Mouse (Mus musculus) myocyte (in vitro differentiated cells): Measurements from ENCODE around the gene Zbtb34. TPM values are rescaled to one million over a fixed set of nuclear protein-coding genes. Genes with fewer than 3 reads are reported as not detected.

Experiments
- H3K27me3 ChIP-seq: one replicate; pipeline ENCODE4 v1.6.1; 2011; ENCODE audit not compliant: control insufficient read depth, insufficient read depth, insufficient read length
- H3K36me3 ChIP-seq: one replicate; pipeline ENCODE4 v1.6.1; 2011; ENCODE audit not compliant: control insufficient read depth, insufficient read depth
- H3K4me2 ChIP-seq: one replicate; pipeline ENCODE4 v1.6.1; 2011; ENCODE audit warnings: low read depth, control low read depth
- H3K4me3 ChIP-seq: one replicate; pipeline ENCODE4 v1.5.1; 2011; ENCODE audit warnings: mild to moderate bottlenecking, control low read depth, moderate library complexity
- H3K79me2 ChIP-seq: one replicate; pipeline ENCODE4 v1.6.1; 2011; ENCODE audit not compliant: control insufficient read depth, insufficient read depth
- H3ac ChIP-seq: one replicate; pipeline ENCODE4 v1.6.1; 2011; ENCODE audit not compliant: control insufficient read depth, insufficient read length
- CEBPB ChIP-seq: IDR thresholded peaks from 2 replicates; pipeline ENCODE4 v1.6.1; 2011; ENCODE audit warnings: mild to moderate bottlenecking, moderate library complexity; ENCODE audit not compliant: poor library complexity, insufficient read depth, severe bottlenecking
- E2F4 ChIP-seq: IDR thresholded peaks from one replicate; pipeline ENCODE4 v1.6.1; 2011; ENCODE audit warnings: mild to moderate bottlenecking, control low read depth, moderate library complexity; ENCODE audit not compliant: insufficient read depth
- MAX ChIP-seq: IDR thresholded peaks from one replicate; pipeline ENCODE4 v1.6.1; 2011; ENCODE audit warnings: low read depth, mild to moderate bottlenecking, control low read depth
- MYOD1 ChIP-seq, 3 experiments: IDR thresholded peaks; one replicate each; pipeline ENCODE4 v1.6.1; 2011; ENCODE audit warnings: control low read depth in 2 of 3, low read depth in 2 of 3, mild to moderate bottlenecking in 2 of 3, moderate library complexity in 1 of 3; ENCODE audit not compliant: insufficient read length in 2 of 3, control insufficient read depth in 1 of 3
- MYOG ChIP-seq, 3 experiments: IDR thresholded peaks; one replicate each; pipeline ENCODE4 v1.6.1; 2011; ENCODE audit warnings: control low read depth in 2 of 3, low read depth in 2 of 3, mild to moderate bottlenecking in 2 of 3; ENCODE audit not compliant: insufficient read length in 2 of 3, control insufficient read depth in 1 of 3, insufficient read depth in 1 of 3
- POLR2A ChIP-seq: IDR thresholded peaks from one replicate; pipeline ENCODE4 v1.6.1; 2011; ENCODE audit warnings: low read depth, mild to moderate bottlenecking, control low read depth, moderate library complexity; ENCODE audit not compliant: insufficient read length
- POLR2AphosphoS2 ChIP-seq: IDR thresholded peaks from one replicate; pipeline ENCODE4 v1.6.1; 2011; ENCODE audit warnings: low read depth, control low read depth; ENCODE audit not compliant: insufficient read length
- REST ChIP-seq: IDR thresholded peaks from one replicate; pipeline ENCODE4 v1.6.1; 2011; ENCODE audit warnings: mild to moderate bottlenecking, control low read depth, moderate library complexity; ENCODE audit not compliant: insufficient read depth, insufficient read length
- SRF ChIP-seq: IDR thresholded peaks from one replicate; pipeline ENCODE4 v1.6.1; 2011; ENCODE audit warnings: low read depth; ENCODE audit not compliant: control insufficient read depth, insufficient read length
- TCF12 ChIP-seq: IDR thresholded peaks from one replicate; pipeline ENCODE4 v1.6.1; 2011; ENCODE audit warnings: mild to moderate bottlenecking, control low read depth; ENCODE audit not compliant: poor library complexity, insufficient read depth, severe bottlenecking
- TCF3 ChIP-seq: IDR thresholded peaks from one replicate; pipeline ENCODE4 v1.6.1; 2011; ENCODE audit warnings: low read depth, control low read depth; ENCODE audit not compliant: insufficient read length
- USF1 ChIP-seq: IDR thresholded peaks from one replicate; pipeline ENCODE4 v1.6.1; 2011; ENCODE audit warnings: low read depth, mild to moderate bottlenecking, control low read depth, moderate library complexity
- polyA plus RNA-seq: library from polyadenylated mRNA; unstranded; fragments of >200 nt; fragmentation: generic; extraction: Trizol; gene quantifications from one replicate; pipeline ENCODE4 v1.2.1, GENCODE M21; 2012; ENCODE audit warnings: missing spikeins

Gene Zbtb34
- polyA plus RNA-seq, 1 experiment, result 3.1 TPM

DNA sequence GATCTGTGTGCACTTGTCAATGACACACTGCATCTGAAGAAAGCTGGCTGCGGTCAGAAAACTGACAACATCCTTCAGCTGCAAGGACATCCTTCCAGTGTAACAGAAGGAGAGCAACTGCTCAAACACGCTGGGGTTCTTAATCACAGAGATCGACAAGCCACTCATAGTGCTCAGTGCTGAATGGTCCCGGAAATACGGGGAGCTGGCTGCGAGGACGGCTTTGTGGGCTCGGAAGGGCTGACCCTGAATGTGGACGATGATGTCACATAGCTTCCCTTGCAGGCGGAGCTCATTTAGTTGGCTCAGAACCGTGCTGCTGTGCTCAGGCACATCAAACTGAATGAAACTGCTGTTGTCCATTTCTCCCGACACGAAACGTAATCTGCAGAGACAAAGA is 19.0 kb downstream of the Zbtb34 start:
- Histone ChIP-seq H3K79me2 (no peaks in the 10 kb centered on the region), H3K36me3 (peaks cover 24% of the 10 kb centered on the region), H3ac (no peak overlapping the region), H3K27me3 (no peaks in the 10 kb centered on the region), H3K4me2 (no peak overlapping the region), H3K4me3 (no peak overlapping the region)
- TF ChIP-seq SRF (no peak), MYOD1 (IDR thresholded peaks at IDR 0.05; ENCODE audit: control insufficient read depth in 1 of 3, insufficient read length in 2 of 3, low read depth in 2 of 3) (no peak), E2F4 (no peak), POLR2AphosphoS2 (no peak), REST (no peak), TCF3 (no peak), POLR2A (no peak), TCF12 (no peak)

DNA sequence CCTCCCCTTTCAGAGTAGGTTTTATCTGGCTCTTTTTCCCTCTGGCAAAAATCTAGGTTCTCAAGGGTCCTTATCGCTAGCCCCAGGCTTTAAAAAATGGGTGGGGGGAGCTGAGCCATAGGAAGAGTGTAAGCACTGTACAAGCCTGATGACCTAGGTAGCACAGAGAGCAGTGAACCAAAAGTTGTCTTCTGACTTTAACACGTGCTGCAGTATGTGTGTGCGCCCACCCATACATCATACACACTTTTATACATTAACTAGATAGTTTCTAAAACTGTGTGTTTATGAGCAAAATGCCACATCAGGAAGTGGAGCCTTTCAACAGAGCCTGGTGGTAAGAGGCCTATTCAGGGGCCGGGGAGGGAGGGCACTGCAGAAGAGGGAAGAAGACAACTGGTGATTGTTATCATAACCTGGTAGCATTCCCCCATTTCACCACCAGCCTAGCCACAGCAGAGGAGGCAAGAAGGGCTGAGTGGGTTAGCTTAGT is 27.6 kb downstream of the Zbtb34 start:
- Histone ChIP-seq H3K36me3 (no peaks in the 10 kb centered on the region), H3K4me2 (no peak overlapping the region), H3K79me2 (no peaks in the 10 kb centered on the region), H3ac (no peak overlapping the region), H3K27me3 (no peaks in the 10 kb centered on the region), H3K4me3 (no peak overlapping the region)
- TF ChIP-seq MYOG (IDR thresholded peaks at IDR 0.05; ENCODE audit: control insufficient read depth in 1 of 3, insufficient read depth in 1 of 3, insufficient read length in 2 of 3, low read depth in 2 of 3) (no peak), REST (no peak), SRF (no peak), POLR2AphosphoS2 (no peak)

DNA sequence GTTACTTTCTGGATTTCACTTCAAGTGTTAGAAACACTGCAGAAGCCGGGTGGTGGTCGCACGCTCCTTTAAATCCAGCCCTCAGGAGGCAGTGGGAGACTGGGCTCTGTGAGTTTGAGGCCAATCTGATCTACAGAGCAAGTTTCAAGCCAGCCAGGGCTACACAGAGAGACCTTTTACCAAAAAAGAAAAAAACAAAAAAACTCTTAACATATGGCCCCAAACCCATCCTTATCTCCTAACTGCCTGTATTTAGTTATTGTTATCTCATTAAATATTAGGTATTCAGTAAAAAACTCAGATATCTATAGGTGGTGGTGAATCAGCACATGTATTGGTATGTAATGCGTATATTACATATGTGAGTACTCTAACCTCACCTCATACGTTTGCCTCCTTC is 28.5 kb downstream of the Zbtb34 start:
- H3ac ChIP-seq, result no peak overlapping the region
- no peaks in the 10 kb centered on the region for H3K36me3 ChIP-seq
- H3K4me2 ChIP-seq, result no peak overlapping the region
- no peak overlapping the region for H3K4me3 ChIP-seq
- H3K79me2 ChIP-seq, result no peaks in the 10 kb centered on the region
- no peaks in the 10 kb centered on the region for H3K27me3 ChIP-seq
- no peak for TF ChIP-seq MYOG (IDR thresholded peaks at IDR 0.05; ENCODE audit: control insufficient read depth in 1 of 3, insufficient read depth in 1 of 3, insufficient read length in 2 of 3, low read depth in 2 of 3)
- TF ChIP-seq REST, result no peak
- no peak for TF ChIP-seq MAX
- TF ChIP-seq MYOD1 (IDR thresholded peaks at IDR 0.05; ENCODE audit: control insufficient read depth in 1 of 3, insufficient read length in 2 of 3, low read depth in 2 of 3), result no peak
- TF ChIP-seq POLR2A, result no peak
- no peak for TF ChIP-seq SRF
- no peak for TF ChIP-seq POLR2AphosphoS2
- no peak for TF ChIP-seq TCF3
- TF ChIP-seq CEBPB, result no peak
- no peak for TF ChIP-seq USF1
- TF ChIP-seq TCF12, result no peak
- no peak for TF ChIP-seq E2F4

DNA sequence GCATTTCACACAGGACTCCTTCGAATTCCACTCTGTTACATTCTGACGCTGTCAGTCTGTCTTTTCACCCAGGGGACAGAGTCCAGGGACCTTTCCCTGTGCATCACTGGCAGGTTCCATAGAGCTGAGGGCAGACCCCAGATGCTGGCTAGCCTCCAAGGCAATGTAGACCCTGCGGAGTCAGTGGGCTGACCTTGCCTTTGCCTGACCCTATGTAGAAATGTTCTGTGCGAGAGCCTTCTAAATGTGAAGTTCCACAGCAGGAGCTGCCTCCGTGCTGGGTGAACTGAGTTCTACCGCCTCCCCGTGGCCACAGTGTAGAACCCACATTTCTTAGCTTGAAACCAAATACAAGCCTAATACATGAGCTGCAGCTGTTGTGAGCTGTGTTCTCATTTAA is 28.9 kb downstream of the Zbtb34 start:
- no peaks in the 10 kb centered on the region for H3K27me3 ChIP-seq
- no peak overlapping the region for H3ac ChIP-seq
- TF ChIP-seq TCF12, result no peak
- TF ChIP-seq MYOG (IDR thresholded peaks at IDR 0.05; ENCODE audit: control insufficient read depth in 1 of 3, insufficient read depth in 1 of 3, insufficient read length in 2 of 3, low read depth in 2 of 3), result peak in 1 of 3 experiments; percentile 21
- H3K4me2 ChIP-seq, result no peak overlapping the region
- no peak overlapping the region for H3K4me3 ChIP-seq
- no peaks in the 10 kb centered on the region for H3K79me2 ChIP-seq
- no peaks in the 10 kb centered on the region for H3K36me3 ChIP-seq

DNA sequence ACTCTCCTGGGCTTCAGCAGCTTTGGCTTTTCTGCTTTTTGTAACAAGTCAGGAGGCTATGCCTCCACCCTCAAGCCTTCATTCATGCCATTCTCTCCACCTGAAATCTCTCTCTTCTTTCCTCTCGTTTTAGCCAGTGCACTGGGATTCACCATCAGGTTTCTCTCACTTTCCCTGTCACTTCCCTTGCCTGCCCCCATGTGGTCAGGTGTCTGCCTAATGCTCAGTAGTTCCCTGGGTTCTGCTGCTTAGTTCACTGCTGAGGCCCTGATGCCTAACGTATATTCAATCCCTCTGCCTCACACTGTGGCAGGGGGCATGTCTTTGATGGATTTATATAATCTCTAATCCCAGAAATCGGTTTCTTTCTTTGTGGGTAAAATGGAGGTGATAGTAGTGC is 29.9 kb downstream of the Zbtb34 start:
- Histone ChIP-seq H3K4me3 (no peak overlapping the region), H3K79me2 (no peaks in the 10 kb centered on the region), H3K4me2 (no peak overlapping the region), H3K36me3 (no peaks in the 10 kb centered on the region), H3ac (no peak overlapping the region), H3K27me3 (no peaks in the 10 kb centered on the region)
- no peak for TF ChIP-seq MYOG (IDR thresholded peaks at IDR 0.05; ENCODE audit: control insufficient read depth in 1 of 3, insufficient read depth in 1 of 3, insufficient read length in 2 of 3, low read depth in 2 of 3)
- no peak for TF ChIP-seq POLR2AphosphoS2
- no peak for TF ChIP-seq MAX
- TF ChIP-seq POLR2A, result no peak
- TF ChIP-seq TCF3, result no peak
- TF ChIP-seq MYOD1 (IDR thresholded peaks at IDR 0.05; ENCODE audit: control insufficient read depth in 1 of 3, insufficient read length in 2 of 3, low read depth in 2 of 3), result no peak
- TF ChIP-seq REST, result no peak
- no peak for TF ChIP-seq TCF12
- TF ChIP-seq E2F4, result no peak
- TF ChIP-seq CEBPB, result no peak
- no peak for TF ChIP-seq USF1
- TF ChIP-seq SRF, result no peak
